Mouse (Mus musculus): ENCODE measurements around the gene Tmem120b. TPM values are rescaled to one million over a fixed set of nuclear protein-coding genes. Genes with fewer than 3 reads are reported as not detected.

Tmem120b gene
- polyA plus RNA-seq, 1 experiment from 2014 or later, result 9.3 TPM

GRCm38 (mm10) chr5:123142161-123143157 is 74.2 kb downstream of the Tmem120b start, which contains the start of gene Setd1b:
Gene Setd1b, plus strand, starts transcription at chr5:123142193.
- H3K9me3 ChIP-seq (ENCODE audit: control insufficient read depth, low read length), result no peaks in the 10 kb centered on the region
- peak within 1 kb of the TSS; percentile 93 for H3K4me3 ChIP-seq (ENCODE audit: low read depth, low read length)
- DNase-seq (ENCODE audit: low spot score), result peak; percentile 84
- no peaks in the 10 kb centered on the region for H3K36me3 ChIP-seq (ENCODE audit: control insufficient read depth, insufficient read depth, low read length)
- H3K4me1 ChIP-seq (replicated peaks; ENCODE audit: control insufficient read depth, insufficient read depth, low read length), result peaks cover 20% of the 10 kb centered on the region
- H3K27ac ChIP-seq (ENCODE audit: low read depth, low read length), result peak within 1 kb of the TSS; percentile 100
- peak within 1 kb of the TSS; percentile 91 for H3K4me2 ChIP-seq (ENCODE audit: low read depth, low read length, severe bottlenecking)
- ATAC-seq (replicated peaks; ENCODE audit: low FRiP score), result no peak
- no peaks in the 10 kb centered on the region for H3K27me3 ChIP-seq (ENCODE audit: control insufficient read depth, insufficient read depth, low read length)
- under 1% methylated on average over 66 of the region's 103 CpGs for WGBS
- peak within 1 kb of the TSS; percentile 99 for H3K9ac ChIP-seq (ENCODE audit: low read length)

- DNase-seq (ENCODE audit: low spot score) (peak; percentile 72), ATAC-seq (replicated peaks; ENCODE audit: low FRiP score) (no peak)
- H3K27me3 ChIP-seq (ENCODE audit: control insufficient read depth, insufficient read depth, low read length), result no peaks in the 10 kb centered on the region
- H3K4me1 ChIP-seq (replicated peaks; ENCODE audit: control insufficient read depth, insufficient read depth, low read length), result peaks cover 12% of the 10 kb centered on the region
- WGBS, result under 1% methylated on average over 24 of the region's 24 CpGs
- peak overlapping the region; percentile 91 for H3K4me2 ChIP-seq (ENCODE audit: low read depth, low read length, severe bottlenecking)
- no peaks in the 10 kb centered on the region for H3K36me3 ChIP-seq (ENCODE audit: control insufficient read depth, insufficient read depth, low read length)
- H3K27ac ChIP-seq (ENCODE audit: low read depth, low read length), result peak overlapping the region; percentile 100
- no peaks in the 10 kb centered on the region for H3K9me3 ChIP-seq (ENCODE audit: control insufficient read depth, low read length)
- peak overlapping the region; percentile 99 for H3K9ac ChIP-seq (ENCODE audit: low read length)
- H3K4me3 ChIP-seq (ENCODE audit: low read depth, low read length), result peak overlapping the region; percentile 93
Measured at GRCm38 (mm10) chr5:123143251-123143970, 75.2 kb downstream of the Tmem120b start.

GRCm38 (mm10) chr5:123143971-123144745 is 75.9 kb downstream of the Tmem120b start:
- DNase-seq (ENCODE audit: low spot score), result no peak
- peak overlapping the region; percentile 91 for H3K4me2 ChIP-seq (ENCODE audit: low read depth, low read length, severe bottlenecking)
- 5% methylated on average over 17 of the region's 17 CpGs for WGBS
- no peaks in the 10 kb centered on the region for H3K27me3 ChIP-seq (ENCODE audit: control insufficient read depth, insufficient read depth, low read length)
- H3K36me3 ChIP-seq (ENCODE audit: control insufficient read depth, insufficient read depth, low read length), result no peaks in the 10 kb centered on the region
- H3K27ac ChIP-seq (ENCODE audit: low read depth, low read length), result no peak overlapping the region
- H3K4me3 ChIP-seq (ENCODE audit: low read depth, low read length), result peak overlapping the region; percentile 93
- no peak for ATAC-seq (replicated peaks; ENCODE audit: low FRiP score)
- peak overlapping the region; percentile 45; the same call in 1 of the 2 replicates for H3K9ac ChIP-seq (ENCODE audit: low read length)
- H3K9me3 ChIP-seq (ENCODE audit: control insufficient read depth, low read length), result no peaks in the 10 kb centered on the region
- peaks cover 12% of the 10 kb centered on the region for H3K4me1 ChIP-seq (replicated peaks; ENCODE audit: control insufficient read depth, insufficient read depth, low read length)

- 45% methylated on average over 20 of the region's 20 CpGs for WGBS
- H3K9me3 ChIP-seq (ENCODE audit: control insufficient read depth, low read length), result no peaks in the 10 kb centered on the region
- peak overlapping the region; percentile 93 for H3K4me3 ChIP-seq (ENCODE audit: low read depth, low read length)
- peaks cover 2% of the 10 kb centered on the region; the same call in 1 of the 2 replicates for H3K36me3 ChIP-seq (ENCODE audit: control insufficient read depth, insufficient read depth, low read length)
- no peak overlapping the region for H3K27ac ChIP-seq (ENCODE audit: low read depth, low read length)
- peaks cover 14% of the 10 kb centered on the region for H3K4me1 ChIP-seq (replicated peaks; ENCODE audit: control insufficient read depth, insufficient read depth, low read length)
- H3K4me2 ChIP-seq (ENCODE audit: low read depth, low read length, severe bottlenecking), result peak overlapping the region; percentile 91
- H3K9ac ChIP-seq (ENCODE audit: low read length), result 0 out of 2 replicates have a peak overlapping the region, but pooled peaks have one; percentile 45
- H3K27me3 ChIP-seq (ENCODE audit: control insufficient read depth, insufficient read depth, low read length), result no peaks in the 10 kb centered on the region
- DNase-seq (ENCODE audit: low spot score), result no peak
- no peak for ATAC-seq (replicated peaks; ENCODE audit: low FRiP score)
Measured at GRCm38 (mm10) chr5:123144746-123145590, 76.8 kb downstream of the Tmem120b start.

- Histone ChIP-seq H3K9me3 (ENCODE audit: control insufficient read depth, low read length) (no peaks in the 10 kb centered on the region), H3K27ac (ENCODE audit: low read depth, low read length) (no peak overlapping the region), H3K36me3 (ENCODE audit: control insufficient read depth, insufficient read depth, low read length) (peaks cover 6% of the 10 kb centered on the region; the same call in 1 of the 2 replicates), H3K4me2 (ENCODE audit: low read depth, low read length, severe bottlenecking) (no peak overlapping the region), H3K4me1 (replicated peaks; ENCODE audit: control insufficient read depth, insufficient read depth, low read length) (peaks cover 25% of the 10 kb centered on the region), H3K27me3 (ENCODE audit: control insufficient read depth, insufficient read depth, low read length) (no peaks in the 10 kb centered on the region), H3K4me3 (ENCODE audit: low read depth, low read length) (no peak overlapping the region), H3K9ac (ENCODE audit: low read length) (no peak overlapping the region)
- WGBS, result 91% methylated on average over 11 of the region's 11 CpGs
- DNase-seq (ENCODE audit: low spot score), result no peak
- no peak for ATAC-seq (replicated peaks; ENCODE audit: low FRiP score)
Measured at GRCm38 (mm10) chr5:123146357-123146756, 78.1 kb downstream of the Tmem120b start.

- no peak for ATAC-seq (replicated peaks; ENCODE audit: low FRiP score)
- WGBS, result 87% methylated on average over 17 of the region's 17 CpGs
- Histone ChIP-seq H3K4me1 (replicated peaks; ENCODE audit: control insufficient read depth, insufficient read depth, low read length) (peaks cover 25% of the 10 kb centered on the region), H3K27ac (ENCODE audit: low read depth, low read length) (no peak overlapping the region), H3K4me2 (ENCODE audit: low read depth, low read length, severe bottlenecking) (no peak overlapping the region), H3K36me3 (ENCODE audit: control insufficient read depth, insufficient read depth, low read length) (peaks cover 11% of the 10 kb centered on the region; the same call in 1 of the 2 replicates), H3K9ac (ENCODE audit: low read length) (no peak overlapping the region), H3K27me3 (ENCODE audit: control insufficient read depth, insufficient read depth, low read length) (no peaks in the 10 kb centered on the region), H3K9me3 (ENCODE audit: control insufficient read depth, low read length) (no peaks in the 10 kb centered on the region), H3K4me3 (ENCODE audit: low read depth, low read length) (no peak overlapping the region)
- DNase-seq (ENCODE audit: low spot score), result no peak
Measured at GRCm38 (mm10) chr5:123147569-123147968, 79.4 kb downstream of the Tmem120b start.

- H3K4me1 ChIP-seq (replicated peaks; ENCODE audit: control insufficient read depth, insufficient read depth, low read length), result peaks cover 25% of the 10 kb centered on the region
- no peak for DNase-seq (ENCODE audit: low spot score)
- no peak for ATAC-seq (replicated peaks; ENCODE audit: low FRiP score)
- H3K27ac ChIP-seq (ENCODE audit: low read depth, low read length), result no peak overlapping the region
- no peak overlapping the region for H3K4me3 ChIP-seq (ENCODE audit: low read depth, low read length)
- H3K27me3 ChIP-seq (ENCODE audit: control insufficient read depth, insufficient read depth, low read length), result no peaks in the 10 kb centered on the region
- no peaks in the 10 kb centered on the region for H3K9me3 ChIP-seq (ENCODE audit: control insufficient read depth, low read length)
- H3K36me3 ChIP-seq (ENCODE audit: control insufficient read depth, insufficient read depth, low read length), result peaks cover 16% of the 10 kb centered on the region; the same call in 1 of the 2 replicates
- no peak overlapping the region for H3K4me2 ChIP-seq (ENCODE audit: low read depth, low read length, severe bottlenecking)
- H3K9ac ChIP-seq (ENCODE audit: low read length), result no peak overlapping the region
- 88% methylated on average over 24 of the region's 25 CpGs for WGBS
Measured at GRCm38 (mm10) chr5:123148073-123148722, 80.0 kb downstream of the Tmem120b start.
